Mouse (Mus musculus) stomach, embryonic 14.5 days (tissue): ENCODE data around the gene Olfr1466. TPM values are rescaled to one million over a fixed set of nuclear protein-coding genes. Genes with fewer than 3 reads are reported as not detected.

Experiments used
- ATAC-seq: fragments of 200-750 bp; cut with Nextera tagmentation; 2 replicates; pipeline ENCODE4 v1.8.0; 2017; ENCODE audit warnings: low read depth, moderate TSS enrichment; ENCODE audit not compliant: insufficient number of reproducible peaks, insufficient read depth, low FRiP score
- H3K27ac ChIP-seq: fragments of 300-500 bp; sonication (generic); 2 replicates; pipeline ENCODE4 v1.5.1; 2014; ENCODE audit warnings: mild to moderate bottlenecking, low read length, moderate library complexity, mixed read lengths
- H3K27me3 ChIP-seq: fragments of 300-500 bp; sonication (generic); 2 replicates; pipeline ENCODE4 v1.6.1; 2014; ENCODE audit warnings: low read length, control low read depth, mixed read lengths; ENCODE audit not compliant: control insufficient read depth, insufficient read depth
- H3K36me3 ChIP-seq: fragments of 300-500 bp; sonication (generic); 2 replicates; pipeline ENCODE4 v1.6.1; 2014; ENCODE audit warnings: mild to moderate bottlenecking, control low read depth, low read length, moderate library complexity, mixed read lengths; ENCODE audit not compliant: control insufficient read depth, insufficient read depth
- H3K4me1 ChIP-seq: fragments of 300-500 bp; sonication (generic); 2 replicates; pipeline ENCODE4 v1.6.1; 2014; ENCODE audit warnings: low read length, control low read depth, mixed read lengths; ENCODE audit not compliant: control insufficient read depth, insufficient read depth
- H3K4me2 ChIP-seq: fragments of 300-500 bp; sonication (generic); replicated peaks from 2 replicates; pipeline ENCODE4 v1.6.1; 2014; ENCODE audit warnings: low read depth, low read length, control low read depth
- H3K4me3 ChIP-seq: fragments of 300-500 bp; sonication (generic); 2 replicates; pipeline ENCODE4 v1.5.1; 2014; ENCODE audit warnings: low read depth, low read length, control low read depth
- H3K9ac ChIP-seq: fragments of 300-500 bp; sonication (generic); replicated peaks from 2 replicates; pipeline ENCODE4 v1.6.1; 2014; ENCODE audit warnings: low read depth, mild to moderate bottlenecking, control low read depth, low read length, moderate library complexity, mixed read lengths
- H3K9me3 ChIP-seq: fragments of 300-500 bp; sonication (generic); 2 replicates; pipeline ENCODE4 v1.6.1; 2016; ENCODE audit warnings: low read depth, low read length, control low read depth; ENCODE audit not compliant: control insufficient read depth
- whole genome bisulfite sequencing: fragments of 180-500 bp; shearing (Covaris S2); extraction: QIAGEN DNeasy Blood & Tissue Kit; methylation state at CpG from one replicate; pipeline ENCODE4 v1.1.7; 2014; 5-methylcytosine and 5-hydroxymethylcytosine counted together
- polyA plus RNA-seq: library from polyadenylated mRNA; unstranded; fragments of >200 nt; fragmentation: Nextera tagmentation; extraction: Ambion mirVana; gene quantifications from 2 replicates; pipeline ENCODE4 v1.2.1, GENCODE M21; 2014

Olfr1466 gene
- not detected in 2 replicates for polyA plus RNA-seq

DNA sequence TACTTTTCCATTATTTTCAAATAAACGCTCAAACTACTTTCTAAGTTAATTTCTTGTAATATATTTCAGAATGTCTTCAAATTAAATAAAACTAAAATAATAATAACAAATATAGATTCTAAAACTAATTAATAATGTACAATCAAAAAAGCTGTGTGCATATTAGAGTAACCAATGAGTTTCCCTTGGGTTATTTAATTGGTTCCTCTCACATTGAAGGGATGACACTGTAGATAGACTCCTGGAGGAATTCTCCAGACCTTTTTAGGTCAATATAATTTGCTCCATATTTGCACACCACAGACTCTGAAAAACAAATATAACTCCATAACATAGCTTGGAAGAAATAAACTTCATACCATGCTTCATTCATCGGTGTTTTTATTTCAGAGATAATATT lies at the start of gene Olfr1466:
Gene Olfr1466, plus strand, starts transcription at position 301 of the 400 bp plus-strand sequence.
- Histone ChIP-seq H3K27ac (no peak within 1 kb of the TSS), H3K4me2 (no peak within 1 kb of the TSS), H3K4me3 (no peak within 1 kb of the TSS), H3K9me3 (0 out of 2 replicates have a peak, but pooled peaks cover 3% of the 10 kb centered on the region), H3K27me3 (no peaks in the 10 kb centered on the region), H3K9ac (no peak within 1 kb of the TSS), H3K36me3 (no peaks in the 10 kb centered on the region), H3K4me1 (no peaks in the 10 kb centered on the region)
- ATAC-seq: no peak
- WGBS: 90% methylated on average over 2 of the region's 2 CpGs

DNA sequence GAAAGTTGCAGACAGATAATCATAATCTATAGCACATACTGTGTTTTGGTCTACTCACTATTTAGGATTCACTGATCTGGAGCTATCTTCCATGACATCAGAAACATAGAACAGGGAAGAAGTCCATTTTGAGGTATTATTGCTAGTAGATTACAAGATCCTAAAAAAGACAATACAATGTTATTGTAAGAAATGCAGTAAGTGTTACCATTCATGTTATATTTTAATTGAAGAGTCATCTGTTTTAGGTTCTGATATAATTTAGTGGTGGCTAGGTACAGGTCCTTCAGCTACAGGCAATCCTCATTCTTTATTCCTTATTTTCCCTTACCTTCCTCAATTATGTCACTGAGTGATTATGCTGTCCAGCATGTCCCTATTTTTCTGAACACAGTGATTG lies 23.2 kb upstream of the Olfr1466 start, which contains the start of gene Olfr1465:
Gene Olfr1465, minus strand, starts transcription at position 101 of the 400 bp plus-strand sequence.
- no peak for ATAC-seq
- Histone ChIP-seq H3K9ac (no peak within 1 kb of the TSS), H3K36me3 (no peaks in the 10 kb centered on the region), H3K9me3 (0 out of 2 replicates have a peak, but pooled peaks cover 5% of the 10 kb centered on the region), H3K4me2 (no peak within 1 kb of the TSS), H3K27me3 (no peaks in the 10 kb centered on the region), H3K4me3 (no peak within 1 kb of the TSS), H3K4me1 (no peaks in the 10 kb centered on the region), H3K27ac (no peak within 1 kb of the TSS)

DNA sequence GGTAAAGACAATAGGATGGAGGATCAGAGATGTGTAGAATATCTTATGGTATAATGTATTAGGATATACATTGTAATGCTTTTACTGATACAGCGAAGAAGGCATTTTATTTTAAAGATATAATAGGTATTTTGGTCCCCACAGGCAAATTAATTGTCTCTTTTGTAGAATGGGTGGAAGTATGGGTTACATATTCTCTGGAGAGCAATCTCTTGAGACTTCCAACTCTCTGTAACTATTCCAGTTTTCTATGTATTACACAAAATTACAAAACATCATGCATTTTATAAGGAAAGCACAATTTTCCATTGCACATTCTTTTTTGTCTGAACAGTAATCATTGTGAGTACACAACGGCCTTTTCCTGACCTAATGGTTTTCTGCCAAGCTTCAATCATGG lies 23.3 kb downstream of the Olfr1466 start, which contains the start of gene Olfr1467:
Gene Olfr1467, plus strand, starts transcription at position 301 of the 400 bp plus-strand sequence.
- no peak within 1 kb of the TSS for H3K4me3 ChIP-seq
- no peak within 1 kb of the TSS for H3K4me2 ChIP-seq
- no peaks in the 10 kb centered on the region for H3K36me3 ChIP-seq
- no peaks in the 10 kb centered on the region for H3K4me1 ChIP-seq
- no peak for ATAC-seq
- no peaks in the 10 kb centered on the region for H3K27me3 ChIP-seq
- WGBS: 75% methylated on average over 2 of the region's 2 CpGs
- H3K9ac ChIP-seq: no peak within 1 kb of the TSS
- 0 out of 2 replicates have a peak, but pooled peaks cover 4% of the 10 kb centered on the region for H3K9me3 ChIP-seq
- no peak within 1 kb of the TSS for H3K27ac ChIP-seq

Other genes with a start within 250 kb of the Olfr1466 start
- not detected in 2 replicates for gene Olfr1457, start 241.0 kb upstream of the Olfr1466 start, polyA plus RNA-seq
- gene Olfr1458, start 232.1 kb upstream of the Olfr1466 start, polyA plus RNA-seq: not detected in 2 replicates
- gene Olfr1459, start 189.3 kb upstream of the Olfr1466 start, polyA plus RNA-seq: not detected in 2 replicates
- gene Olfr1461, start 175.9 kb upstream of the Olfr1466 start, polyA plus RNA-seq: not detected in 2 replicates
- gene Olfr1462, start 153.1 kb upstream of the Olfr1466 start, polyA plus RNA-seq: not detected in 2 replicates
- gene Olfr1463, start 107.5 kb upstream of the Olfr1466 start, polyA plus RNA-seq: not detected in 2 replicates
- not detected in 2 replicates for gene Olfr1465, start 23.3 kb upstream of the Olfr1466 start, polyA plus RNA-seq
- not detected in 2 replicates for gene Olfr1467, start 23.4 kb downstream of the Olfr1466 start, polyA plus RNA-seq
- gene Olfr1469, start 69.0 kb downstream of the Olfr1466 start, polyA plus RNA-seq: not detected in 2 replicates
- gene Olfr1471, start 104.5 kb downstream of the Olfr1466 start, polyA plus RNA-seq: not detected in 2 replicates
- gene Olfr1472, start 117.2 kb downstream of the Olfr1466 start, polyA plus RNA-seq: not detected in 2 replicates
- not detected in 2 replicates for gene Olfr1474, start 130.7 kb downstream of the Olfr1466 start, polyA plus RNA-seq
- not detected in 2 replicates for gene Olfr1475, start 141.3 kb downstream of the Olfr1466 start, polyA plus RNA-seq
- not detected in 2 replicates for gene Olfr1477, start 161.7 kb downstream of the Olfr1466 start, polyA plus RNA-seq
- gene Olfr1480, start 189.1 kb downstream of the Olfr1466 start, polyA plus RNA-seq: not detected in 2 replicates
- not detected in 2 replicates for gene Olfr1484, start 244.6 kb downstream of the Olfr1466 start, polyA plus RNA-seq